Mouse (Mus musculus) right cerebral cortex, postnatal 36 days (tissue): ENCODE measurements at regions not wholly inside any gene's neighbourhood (a gene's known extent, or its start where the extent isn't known, plus 50 kb on each side); places are given as distances from the start of the nearest gene placed in this dataset.

ENCODE experiments used
- DNase-seq, 2 experiments: peaks; one replicate each; pipeline ENCODE4 v3.0.0; 2022; ENCODE audit warnings: low spot score in 2 of 2, mixed read lengths in 1 of 2

- no peak for DNase-seq
These were observed 113.7 kb upstream of the Lrig1 start for GRCm38 (mm10) chr6:94813481-94814148.

DNA sequence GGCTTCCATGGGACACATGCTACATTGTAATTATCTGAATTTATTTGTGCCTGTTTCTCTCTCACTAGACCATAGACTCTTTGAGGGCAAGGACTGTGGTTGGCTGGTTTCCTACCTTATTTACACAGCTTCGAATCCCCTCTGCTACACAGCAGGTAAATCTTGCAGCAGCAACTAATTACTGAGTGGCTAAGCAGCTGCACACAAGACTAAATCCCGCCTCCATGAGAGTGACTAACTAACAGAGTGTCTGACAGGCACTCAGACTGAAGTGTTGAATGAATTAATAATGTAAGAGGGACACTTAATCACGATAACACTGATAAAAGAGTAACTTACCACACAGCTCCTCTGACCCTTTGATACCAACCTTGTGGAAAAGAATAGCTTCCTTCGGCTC lies 111.9 kb upstream of the Lrig1 start:
- no peak for DNase-seq

- DNase-seq, result no peak
These were observed 107.3 kb upstream of the Lrig1 start for GRCm38 (mm10) chr6:94807216-94807615.

DNA sequence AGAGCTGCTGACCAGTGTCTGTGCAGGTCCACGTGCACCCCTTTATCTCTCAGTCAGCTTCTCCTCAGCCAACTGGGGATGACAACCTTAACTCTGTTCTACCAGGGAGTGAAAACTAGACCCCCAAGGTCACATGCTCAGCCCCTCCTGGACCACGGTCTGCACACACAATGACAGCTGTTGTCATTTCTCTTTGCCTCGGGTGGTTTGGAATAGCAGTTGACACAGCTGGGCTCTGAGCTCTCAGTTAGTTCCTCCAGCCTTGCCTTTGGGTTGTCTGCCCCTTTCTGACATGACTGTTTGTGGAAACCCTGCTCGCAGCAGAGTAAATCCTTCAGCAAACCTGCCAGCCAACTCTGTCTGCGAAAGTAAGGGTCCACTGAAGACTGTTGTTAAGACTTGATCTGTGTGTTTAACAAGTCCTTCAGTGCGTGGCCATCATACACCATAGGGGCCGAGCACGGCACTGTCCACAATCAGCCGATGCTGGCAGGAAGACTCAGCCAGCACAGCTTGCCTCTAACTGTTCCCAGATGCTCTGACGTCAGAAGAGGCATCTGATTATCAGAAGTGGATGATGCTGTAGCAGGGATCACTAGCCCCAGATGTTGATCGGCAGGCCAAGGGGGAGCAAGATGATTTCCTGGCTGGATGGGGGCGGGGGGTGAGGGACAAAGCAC lies 106.7 kb upstream of the Lrig1 start:
- no peak for DNase-seq

DNA sequence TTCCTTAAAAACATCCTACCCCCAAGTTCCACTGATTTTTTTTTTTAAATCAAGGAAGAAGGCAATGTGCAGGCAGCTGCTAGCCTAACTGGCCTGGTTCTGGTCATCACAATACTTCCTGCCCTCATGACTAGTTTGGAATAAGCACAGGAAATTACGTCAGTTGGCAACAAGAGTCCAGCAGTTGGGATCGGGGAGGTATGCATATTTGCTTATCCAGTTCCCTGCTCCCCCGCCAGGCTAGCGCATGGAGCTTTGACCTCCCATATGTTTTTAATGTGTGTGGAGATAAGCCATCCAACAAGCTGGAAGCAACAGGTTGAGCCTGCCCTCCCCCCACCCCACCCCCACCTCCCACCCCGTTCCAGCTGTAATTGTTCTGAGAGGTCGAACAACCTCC lies 105.7 kb upstream of the Lrig1 start:
- no peak for DNase-seq

DNA sequence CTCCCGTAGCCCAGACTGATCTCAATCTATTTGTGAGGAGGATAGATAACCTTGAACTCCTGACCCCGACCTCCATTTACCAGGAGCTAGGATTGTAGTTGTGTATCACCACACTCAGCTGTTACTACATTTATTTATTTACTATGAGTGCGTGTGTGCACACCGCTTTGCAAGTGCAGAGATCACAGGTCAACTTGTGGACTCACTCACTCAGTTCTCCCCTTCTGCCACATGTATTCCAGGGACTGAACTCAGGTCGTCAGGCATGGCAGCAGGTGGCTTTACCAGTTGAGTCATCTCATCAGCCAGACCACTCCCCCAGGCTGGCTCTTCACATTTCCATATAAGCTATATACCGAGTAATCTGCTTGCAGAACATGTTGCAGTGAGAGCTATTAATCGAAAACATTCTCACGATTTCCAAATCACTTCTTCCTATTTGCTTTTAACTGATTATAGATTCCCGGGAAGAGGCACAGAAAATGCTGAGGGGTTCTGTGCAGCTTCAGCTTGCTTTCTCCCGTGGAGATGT lies 104.4 kb upstream of the Lrig1 start:
- DNase-seq, result no peak

DNA sequence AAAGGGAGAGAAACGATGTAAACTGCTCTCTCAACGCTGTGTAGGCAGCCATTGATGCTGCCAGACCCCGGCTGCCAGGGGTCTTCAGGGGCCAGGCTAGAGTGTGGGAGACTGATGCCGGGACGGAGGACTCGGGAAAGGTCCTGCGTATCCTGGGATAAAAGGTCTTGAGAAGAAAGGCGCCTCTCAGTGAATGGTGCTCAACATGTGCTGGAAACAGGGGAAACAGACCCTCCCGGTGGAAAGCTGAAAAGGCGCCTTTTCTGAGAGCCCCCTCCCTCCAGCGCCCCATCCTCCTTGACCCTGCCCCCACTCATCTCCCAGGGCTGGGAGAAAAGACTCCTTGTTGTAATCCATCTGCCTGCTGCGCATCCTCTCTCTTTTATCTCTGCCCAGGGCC lies 101.1 kb upstream of the Lrig1 start:
- no peak for DNase-seq

DNA sequence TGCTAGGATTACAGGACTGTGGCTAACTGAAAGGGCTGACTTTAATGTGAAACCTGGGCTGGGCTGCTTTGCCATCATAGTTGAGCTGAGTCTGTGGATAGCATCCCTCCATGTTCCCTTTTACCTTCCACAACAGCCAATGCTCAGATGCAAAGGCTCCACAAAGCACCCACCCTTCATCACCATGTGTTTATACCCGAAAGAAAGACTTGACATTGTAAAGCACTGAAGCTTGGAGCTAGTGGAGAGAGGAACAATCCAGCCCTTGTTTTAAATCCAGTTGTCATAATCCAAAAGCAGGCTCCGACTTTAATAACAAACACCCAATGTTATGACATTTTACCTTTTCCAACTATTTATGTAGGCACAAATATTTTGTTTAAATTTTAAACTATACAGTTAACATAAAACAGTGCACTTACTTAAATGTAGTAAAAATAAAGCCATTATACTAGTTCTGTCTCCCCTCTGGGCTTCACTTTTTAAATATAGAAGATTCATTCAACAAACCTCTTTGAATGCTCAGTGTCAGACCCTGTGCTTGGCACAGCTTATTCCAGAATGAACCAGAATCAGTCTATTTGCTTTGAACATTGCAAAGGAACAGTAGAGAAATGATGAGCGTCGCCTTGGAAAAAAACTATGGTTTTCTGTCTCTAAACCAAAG lies 98.7 kb upstream of the Lrig1 start:
- no peak for DNase-seq

- DNase-seq, result no peak
These were observed 95.5 kb upstream of the Lrig1 start for GRCm38 (mm10) chr6:94795442-94795841.

- no peak for DNase-seq
These were observed 93.6 kb upstream of the Lrig1 start for GRCm38 (mm10) chr6:94793555-94793954.

DNA sequence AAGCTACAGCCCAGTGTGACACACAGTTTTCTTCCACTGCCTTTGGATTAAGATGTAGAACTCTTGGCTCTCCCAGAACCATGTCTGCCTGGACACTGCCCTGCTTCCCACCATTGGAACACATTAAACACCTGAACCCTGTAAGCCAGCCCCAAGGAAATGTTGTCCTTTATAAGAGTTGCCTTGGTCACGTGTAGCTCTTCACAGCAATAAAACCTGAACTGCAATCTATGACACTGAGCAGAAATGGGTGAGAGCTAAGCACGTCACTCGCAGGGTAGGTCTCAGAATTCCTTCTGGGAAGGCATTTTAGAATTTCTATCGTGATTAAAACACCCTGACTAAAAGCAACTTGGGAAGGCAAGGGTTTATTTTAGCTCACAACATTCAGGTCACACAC lies 92.4 kb upstream of the Lrig1 start:
- DNase-seq, result no peak

- no peak for DNase-seq
These were observed 89.4 kb upstream of the Lrig1 start for GRCm38 (mm10) chr6:94789308-94789763.

DNA sequence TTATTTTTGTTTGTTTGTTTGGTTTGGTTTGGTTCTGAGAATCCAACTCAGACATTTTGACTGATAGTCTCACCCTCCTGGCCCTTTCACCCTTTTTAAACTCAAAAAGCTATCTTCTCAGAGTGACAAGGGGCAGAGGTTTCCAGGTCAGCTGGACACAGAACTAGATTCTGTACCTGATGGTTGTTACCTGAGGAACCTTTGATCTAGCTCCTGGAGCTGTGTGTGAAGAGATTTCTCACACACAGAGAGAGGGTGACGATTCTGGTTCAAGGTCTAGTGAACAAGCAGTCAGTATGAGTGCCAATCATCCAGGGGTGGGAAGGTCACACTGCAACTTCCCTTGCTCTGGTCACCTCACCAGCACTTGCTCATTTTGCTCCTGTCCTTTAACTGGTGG lies 83.5 kb upstream of the Lrig1 start:
- no peak for DNase-seq

DNA sequence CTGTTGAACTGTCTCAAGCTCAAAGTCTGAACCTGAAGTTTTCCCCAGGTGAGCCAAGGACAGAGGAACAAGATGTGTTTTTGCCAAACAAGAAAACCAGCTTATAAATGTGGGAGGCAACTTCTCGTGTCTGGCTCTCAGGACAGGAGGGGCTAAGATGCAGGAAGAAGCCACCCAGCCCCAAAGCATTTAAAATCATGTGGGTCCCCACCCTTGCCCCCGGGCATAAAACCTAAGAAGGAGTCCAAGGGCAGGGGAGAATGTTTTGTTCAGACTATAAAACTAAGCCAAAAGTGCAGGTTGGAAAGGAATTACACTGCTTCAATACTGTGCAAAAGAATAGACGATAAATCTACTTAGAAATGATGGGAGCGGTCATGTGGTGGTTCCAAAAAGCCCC lies 80.7 kb upstream of the Lrig1 start:
- no peak for DNase-seq

DNA sequence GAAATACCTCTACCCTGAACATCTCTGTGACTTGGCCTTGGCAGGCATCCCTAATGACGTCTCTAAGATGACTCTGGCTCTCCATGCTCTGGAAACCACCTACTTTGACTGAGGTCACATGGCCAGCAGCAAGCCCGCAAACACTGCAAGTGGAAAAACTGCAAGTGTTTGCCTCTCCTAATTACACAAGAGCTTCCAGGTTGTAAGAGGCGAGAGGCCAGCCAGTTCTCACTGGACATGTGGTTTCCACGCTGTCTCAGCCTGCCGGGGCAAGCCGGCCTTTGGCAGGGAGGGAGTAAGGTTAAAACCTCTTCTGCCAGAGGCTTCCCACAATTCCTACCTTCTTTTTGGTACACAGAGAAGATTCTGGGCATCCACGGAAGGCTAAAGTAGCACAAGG lies 79.9 kb upstream of the Lrig1 start:
- DNase-seq, result no peak

GRCm38 (mm10) chr6:94779213-94779612 lies 79.3 kb upstream of the Lrig1 start:
- DNase-seq, result no peak

GRCm38 (mm10) chr6:94778797-94779196 lies 78.8 kb upstream of the Lrig1 start:
- no peak for DNase-seq

- no peak for DNase-seq
These were observed 76.6 kb upstream of the Lrig1 start for GRCm38 (mm10) chr6:94776585-94776984.

GRCm38 (mm10) chr6:94774871-94775270 lies 74.9 kb upstream of the Lrig1 start:
- no peak for DNase-seq

DNA sequence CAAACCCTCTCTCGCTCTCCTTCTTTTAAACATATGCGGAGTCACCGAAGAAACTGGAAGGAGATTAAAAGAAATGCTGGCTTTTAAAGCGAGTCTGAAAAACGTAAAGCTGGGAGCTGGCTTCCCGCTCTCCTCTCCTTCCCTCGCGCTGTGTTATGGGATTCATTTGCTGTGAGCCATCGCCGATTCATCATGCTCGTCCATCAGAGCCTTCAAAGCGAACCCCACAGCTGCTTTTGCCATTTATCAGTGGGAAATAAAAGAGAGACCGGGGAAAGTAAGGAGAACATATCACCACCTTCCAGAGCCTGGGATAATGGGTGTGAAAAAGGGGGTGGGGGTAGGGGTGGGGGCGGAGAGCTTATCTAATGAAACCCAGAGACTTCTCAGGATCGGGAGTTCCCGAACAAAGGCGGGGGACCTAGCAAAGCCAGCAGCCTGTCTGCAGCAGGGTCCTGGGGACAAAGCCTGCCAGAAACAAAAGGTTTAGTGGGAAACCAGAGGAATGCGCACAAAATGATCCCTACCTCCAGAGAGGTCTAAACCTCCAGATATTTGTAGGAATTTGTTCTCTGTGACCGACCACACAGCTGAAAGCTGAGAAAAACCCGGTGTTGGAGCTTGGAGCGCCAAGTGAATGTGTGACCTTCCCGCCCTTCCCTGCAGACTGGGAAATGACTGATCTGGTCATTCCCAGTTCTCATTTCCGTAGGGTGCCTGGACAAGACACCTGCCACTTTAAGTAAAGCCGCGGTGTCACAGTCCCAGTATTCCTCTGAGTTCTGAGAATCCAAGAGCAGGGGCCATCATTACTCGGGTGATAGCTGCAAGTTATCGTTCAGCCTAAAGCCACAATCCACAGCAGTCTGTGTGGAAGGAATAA lies 73.9 kb upstream of the Lrig1 start:
- DNase-seq, result no peak

DNA sequence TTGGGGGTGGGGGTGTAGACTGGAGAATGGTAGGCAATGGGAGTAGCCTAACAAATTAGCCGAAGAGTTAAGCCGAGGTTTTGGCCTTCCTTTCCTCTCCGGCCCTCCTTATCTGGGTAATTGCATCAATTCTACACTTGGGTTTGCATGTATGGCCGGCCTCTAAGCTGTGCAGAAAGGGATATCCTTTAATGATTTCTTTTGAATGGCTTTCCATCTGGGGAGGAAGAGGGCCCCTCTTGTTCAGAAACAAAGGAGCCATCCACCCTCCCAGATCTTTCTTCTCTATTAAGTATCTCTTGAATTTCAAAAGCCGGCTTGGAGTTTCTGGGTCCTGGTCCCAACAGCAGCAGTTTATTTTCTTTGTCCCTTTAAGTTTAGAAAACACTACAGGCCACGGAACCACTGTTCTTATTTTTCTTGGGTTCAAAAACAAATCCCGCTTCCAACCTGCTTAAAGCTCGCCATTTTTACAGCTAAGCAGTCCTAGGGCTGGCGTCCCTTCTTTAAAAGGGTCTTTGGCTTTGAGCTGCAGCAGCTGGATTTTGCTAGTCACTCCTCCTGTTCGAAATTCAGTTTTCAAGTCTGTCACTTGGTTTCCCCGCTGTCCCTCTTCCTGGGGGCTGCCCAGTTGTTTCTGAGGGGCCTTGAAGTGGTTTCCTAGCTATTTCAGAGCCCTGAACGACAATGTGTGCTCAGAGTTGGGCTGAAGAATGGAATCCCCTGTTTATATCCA lies 73.1 kb upstream of the Lrig1 start:
- DNase-seq, result no peak
